Mouse (Mus musculus): ENCODE results near the gene Gas7. TPM values are rescaled to one million over a fixed set of nuclear protein-coding genes. Genes with fewer than 3 reads are reported as not detected.

Gene Gas7
- polyA plus RNA-seq, 1 experiment from 2014 or later: 7.5 TPM

DNA sequence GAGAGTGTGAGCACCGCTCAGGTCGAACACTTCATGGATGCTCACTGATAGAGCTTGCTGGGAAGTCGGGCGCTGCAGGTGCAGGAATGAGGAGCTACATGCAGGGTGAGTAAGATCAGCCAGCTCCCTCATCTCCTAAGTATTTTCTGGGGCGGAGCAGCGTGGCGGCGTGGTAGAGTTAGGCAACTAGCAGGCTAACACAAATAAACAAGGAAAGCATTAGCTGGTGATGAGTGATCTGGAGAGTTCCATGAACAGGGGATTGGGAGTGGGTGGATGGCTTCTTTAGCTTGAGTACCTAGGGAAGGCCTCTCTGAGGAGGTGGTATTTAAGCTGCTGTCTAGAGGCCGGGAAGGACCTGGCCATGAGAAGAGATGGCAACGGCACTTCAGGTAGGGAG is 77.5 kb downstream of the Gas7 start:
- DNase-seq (ENCODE audit: low spot score): no peak

DNA sequence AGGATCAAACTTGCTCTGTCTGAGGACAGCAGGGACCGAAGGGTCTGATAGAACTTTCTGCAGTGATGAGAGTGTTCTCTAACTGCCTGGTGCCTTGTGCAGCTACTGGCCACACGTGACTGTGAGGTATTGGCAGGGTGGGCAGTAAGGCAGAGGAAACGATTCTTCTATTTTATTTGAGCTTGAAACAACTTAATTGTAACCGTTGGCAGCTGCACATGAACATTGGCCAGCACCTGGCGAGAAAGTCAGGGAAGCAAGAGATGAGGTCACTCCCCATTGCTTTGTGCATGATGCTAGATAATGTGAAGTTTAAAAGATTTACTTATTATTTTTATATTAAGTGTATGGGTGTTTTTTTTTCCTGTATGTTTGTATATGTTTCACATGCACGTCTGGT is 77.9 kb downstream of the Gas7 start:
- no peak for DNase-seq (ENCODE audit: low spot score)

DNA sequence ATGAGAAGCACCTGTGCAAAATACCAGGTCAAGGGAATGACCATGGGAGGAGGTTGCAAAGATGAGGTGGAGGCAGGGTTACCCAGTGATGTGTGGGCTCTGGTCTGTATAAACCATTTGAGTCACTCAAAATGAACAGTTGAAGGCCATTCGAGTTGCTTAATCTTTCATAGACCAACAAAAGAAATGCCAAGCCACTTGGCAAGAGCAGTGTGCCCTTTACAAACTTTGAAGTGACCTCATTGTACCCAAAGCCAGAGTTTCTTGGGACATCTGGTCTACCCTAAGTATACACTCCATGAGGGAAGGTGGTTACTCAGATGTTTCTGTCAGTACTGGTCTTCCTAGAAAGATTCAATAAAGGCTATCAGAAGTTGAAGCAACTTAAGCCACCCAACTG is 80.5 kb downstream of the Gas7 start:
- no peak for DNase-seq (ENCODE audit: low spot score)

DNA sequence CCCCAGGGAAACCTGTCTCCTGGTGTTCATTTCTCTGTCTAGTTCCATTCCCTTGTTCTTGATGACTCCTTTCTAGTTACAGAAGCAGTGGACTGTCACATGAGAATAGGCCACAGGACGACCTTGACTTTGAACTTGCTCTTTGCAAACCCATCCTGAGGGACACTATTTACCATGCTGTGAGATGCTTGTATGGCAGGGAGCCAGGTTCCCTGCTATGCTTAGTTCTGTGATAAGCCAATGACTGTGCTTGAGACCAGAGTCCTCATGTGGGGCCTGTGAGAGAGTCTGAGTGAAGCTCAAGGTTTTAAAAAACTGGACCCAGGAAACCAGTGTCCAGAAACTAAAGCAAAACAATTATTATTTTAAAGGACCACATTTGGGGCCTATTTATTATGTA is 81.2 kb downstream of the Gas7 start:
- no peak for DNase-seq (ENCODE audit: low spot score)

DNA sequence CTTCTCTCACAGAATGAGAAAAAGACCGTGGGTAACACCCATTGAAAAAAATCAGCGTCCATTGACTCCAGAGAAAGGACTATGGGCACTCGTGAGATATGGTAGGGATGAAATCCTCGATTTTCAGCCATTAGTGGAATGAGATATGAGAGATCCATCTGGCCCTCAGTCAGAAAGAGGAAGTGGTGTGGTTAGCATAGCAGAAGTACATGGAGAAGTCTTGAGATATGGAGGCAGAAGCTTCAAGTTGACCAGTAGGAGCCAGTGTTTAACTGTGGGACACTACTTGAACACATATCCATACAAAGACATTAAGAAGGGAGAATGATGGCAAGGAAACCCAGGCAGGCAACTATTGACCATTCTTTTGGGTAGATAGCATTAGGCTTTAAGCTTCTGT is 82.1 kb downstream of the Gas7 start:
- no peak for DNase-seq (ENCODE audit: low spot score)

DNA sequence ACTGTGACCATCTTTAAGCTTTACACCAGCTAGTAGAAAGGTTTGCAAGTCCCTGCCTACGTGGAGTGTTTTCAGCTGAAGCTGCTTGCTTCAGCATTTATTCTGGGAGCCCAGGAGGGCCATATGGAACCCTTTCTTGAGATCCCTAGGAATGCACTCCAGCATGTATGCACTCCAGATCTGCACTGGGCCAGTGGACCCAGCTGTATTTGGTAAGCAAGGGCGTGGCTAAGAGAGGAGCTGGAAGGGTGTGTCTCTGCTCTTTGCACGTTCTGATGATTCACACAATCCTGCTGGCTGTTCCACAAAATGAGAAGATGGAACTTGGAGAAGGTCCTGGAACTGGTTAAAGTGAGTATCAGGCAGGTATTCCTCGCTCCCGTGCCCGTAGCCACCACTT is 83.3 kb downstream of the Gas7 start:
- DNase-seq (ENCODE audit: low spot score): no peak

DNA sequence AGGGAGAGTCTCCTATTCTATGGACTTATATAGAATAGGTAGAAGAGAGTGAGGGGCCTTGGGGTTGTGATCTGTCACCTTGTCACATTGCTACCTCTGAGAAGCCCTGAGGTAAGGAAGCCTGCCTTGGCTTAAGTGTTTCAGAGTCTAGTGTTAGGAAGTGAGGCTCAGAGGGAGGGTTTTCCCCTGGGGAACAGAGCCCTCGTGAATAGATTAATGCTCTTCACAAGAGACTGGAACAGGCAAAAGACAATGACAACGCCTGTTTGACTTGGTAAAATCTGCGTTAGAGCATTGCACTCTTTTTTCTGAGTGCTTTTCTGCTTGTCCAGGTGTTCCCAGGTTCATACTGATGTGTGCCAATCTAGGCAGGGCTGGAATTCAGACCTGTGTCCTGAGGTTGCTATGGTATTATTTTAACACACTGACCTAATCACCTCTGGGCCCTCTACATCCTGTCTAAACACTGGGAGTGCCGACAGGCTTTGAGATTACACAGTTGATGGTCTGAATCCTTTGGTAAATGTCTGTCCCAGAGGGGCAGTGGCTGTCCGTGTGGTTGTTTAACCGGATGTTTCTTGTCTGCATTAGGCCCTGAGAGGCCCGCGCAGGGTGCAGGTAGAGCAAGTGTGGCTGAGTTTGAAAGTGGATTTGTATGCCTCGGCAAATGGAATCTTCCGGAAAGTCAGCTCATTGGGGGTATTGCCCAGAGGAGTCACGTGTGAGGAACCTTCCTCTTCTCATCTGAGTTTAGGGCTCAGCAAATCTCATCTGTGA is 89.6 kb downstream of the Gas7 start:
- no peak for DNase-seq (ENCODE audit: low spot score)

DNA sequence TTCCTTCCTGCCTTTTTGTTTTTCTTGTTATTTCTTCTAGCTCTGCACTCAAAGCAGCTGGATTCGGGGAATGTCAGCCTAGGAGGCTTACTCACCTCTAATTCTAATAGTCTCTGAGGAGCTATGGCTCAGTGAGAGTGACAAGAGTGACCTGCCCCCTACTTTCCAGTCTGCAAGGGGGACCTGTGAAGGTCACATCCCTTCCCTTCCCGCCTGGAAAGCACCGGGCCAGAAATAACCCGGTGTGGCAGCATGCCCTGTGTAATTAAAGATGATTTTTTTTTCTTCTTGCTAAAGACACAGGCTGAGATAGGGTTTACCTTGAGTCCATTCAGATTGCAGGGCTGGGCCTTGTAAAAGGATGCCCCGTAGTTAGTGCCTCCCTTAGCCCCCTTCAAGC is 91.3 kb downstream of the Gas7 start:
- no peak for DNase-seq (ENCODE audit: low spot score)

DNA sequence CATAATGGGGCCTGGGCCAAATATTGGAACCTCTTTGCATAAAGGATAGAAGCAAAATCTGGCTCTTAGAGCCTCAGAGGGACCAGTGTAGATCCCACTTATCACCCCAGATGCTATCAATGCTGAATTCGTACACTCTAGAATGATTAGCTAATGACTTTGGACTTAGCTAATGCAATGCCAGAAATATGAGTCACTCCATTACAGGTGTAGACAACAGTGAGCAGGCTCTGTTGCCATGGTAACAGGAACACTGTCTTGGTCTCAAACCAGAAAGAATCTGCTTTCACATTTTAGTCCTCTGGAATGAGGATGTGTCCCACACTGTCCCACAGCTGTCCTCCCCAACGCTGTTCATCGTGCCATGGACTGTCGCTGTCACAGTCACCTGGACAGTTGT is 94.1 kb downstream of the Gas7 start:
- no peak for DNase-seq (ENCODE audit: low spot score)

DNA sequence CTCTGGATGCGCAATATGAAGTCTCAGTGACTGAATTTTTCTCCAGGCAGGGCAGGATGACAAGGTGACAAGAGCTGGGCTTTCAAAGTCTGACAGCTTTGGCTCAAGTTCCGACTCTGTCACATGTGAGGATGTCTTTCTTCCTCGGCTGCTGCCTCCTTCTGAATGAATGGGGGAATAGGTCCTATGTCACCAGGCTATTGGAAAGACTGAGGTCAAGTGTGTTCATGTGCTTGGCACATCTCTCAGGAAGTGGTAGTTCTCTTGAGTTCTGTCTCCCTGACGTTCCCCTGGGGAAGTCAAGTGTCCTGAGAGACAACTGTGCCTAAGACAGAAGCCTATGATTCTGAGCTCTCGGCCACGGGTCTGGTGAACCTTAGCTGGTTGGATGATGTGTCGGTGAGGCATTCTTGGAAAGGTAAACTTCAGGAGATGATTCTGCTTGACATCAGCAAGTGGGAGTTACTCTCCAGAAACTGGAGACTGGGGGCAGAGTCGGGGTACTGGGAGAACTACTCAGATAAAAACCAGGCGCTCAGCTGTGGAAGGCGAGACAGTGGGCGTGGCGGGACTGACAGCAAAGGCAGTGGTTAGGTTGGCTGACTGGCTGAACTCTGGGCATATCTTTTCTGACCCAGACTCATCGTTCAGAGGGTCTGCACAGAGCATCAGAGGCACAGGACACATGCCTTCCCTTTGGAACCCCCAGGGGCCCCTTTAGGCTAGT is 94.7 kb downstream of the Gas7 start:
- no peak for DNase-seq (ENCODE audit: low spot score)

DNA sequence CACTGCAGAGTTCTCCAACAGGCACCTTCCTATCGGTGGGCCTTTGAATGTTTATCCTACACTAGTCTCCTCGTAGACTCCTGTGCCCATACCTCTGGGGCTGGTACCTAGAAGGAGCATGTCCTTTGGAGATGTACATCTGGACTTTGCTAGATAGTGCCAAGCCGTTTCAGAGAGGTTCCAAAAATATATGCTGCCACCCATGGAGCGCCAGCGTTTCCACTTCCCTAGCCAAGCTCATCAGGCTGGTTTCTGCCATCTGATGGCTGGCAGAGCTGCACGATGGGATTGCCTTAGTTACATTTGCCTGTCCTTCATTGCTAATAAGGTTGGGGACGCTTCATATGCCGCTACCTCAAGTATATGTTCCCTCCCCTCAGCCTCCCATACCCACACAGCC is 97.2 kb downstream of the Gas7 start:
- no peak for DNase-seq (ENCODE audit: low spot score)

DNA sequence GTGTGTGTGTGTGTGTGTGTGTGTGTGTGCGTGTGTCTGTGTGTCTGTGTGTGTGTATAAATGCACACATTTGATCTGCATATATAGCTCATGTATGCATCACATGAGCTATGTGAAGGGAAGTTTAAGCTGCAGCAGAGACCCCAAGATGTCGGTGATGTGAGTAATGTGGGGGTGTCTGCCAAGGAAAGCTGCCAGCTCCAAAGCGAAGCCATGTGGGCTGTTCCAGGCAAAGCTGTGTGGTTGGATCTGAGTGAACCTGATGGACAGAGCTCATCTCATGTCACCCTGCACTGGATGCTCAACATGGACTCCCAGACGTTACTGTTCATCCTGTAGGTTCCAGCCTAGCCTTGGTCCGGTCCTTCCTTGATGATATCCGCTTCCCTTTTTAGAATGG is 99.0 kb downstream of the Gas7 start:
- no peak for DNase-seq (ENCODE audit: low spot score)

DNA sequence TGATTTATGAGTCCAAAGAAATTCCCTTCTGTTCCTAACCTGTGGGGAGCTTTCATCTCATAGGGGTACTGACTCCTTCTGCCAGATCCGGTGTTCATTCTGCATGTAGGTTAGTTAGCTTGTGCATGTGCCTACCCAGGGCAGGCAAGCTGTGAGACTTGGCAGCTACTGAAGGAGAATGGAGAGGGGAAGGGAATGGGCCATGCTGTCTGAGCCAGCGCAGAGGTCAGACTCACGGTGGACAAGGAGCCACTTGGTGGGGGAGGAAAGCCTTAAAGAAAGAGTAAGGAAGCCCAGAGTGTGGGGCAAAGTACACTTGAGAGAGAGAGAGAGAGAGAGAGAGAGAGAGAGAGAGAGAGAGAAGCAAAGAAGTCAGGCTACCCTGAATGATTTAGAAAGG is 101.1 kb downstream of the Gas7 start:
- no peak for DNase-seq (ENCODE audit: low spot score)

DNA sequence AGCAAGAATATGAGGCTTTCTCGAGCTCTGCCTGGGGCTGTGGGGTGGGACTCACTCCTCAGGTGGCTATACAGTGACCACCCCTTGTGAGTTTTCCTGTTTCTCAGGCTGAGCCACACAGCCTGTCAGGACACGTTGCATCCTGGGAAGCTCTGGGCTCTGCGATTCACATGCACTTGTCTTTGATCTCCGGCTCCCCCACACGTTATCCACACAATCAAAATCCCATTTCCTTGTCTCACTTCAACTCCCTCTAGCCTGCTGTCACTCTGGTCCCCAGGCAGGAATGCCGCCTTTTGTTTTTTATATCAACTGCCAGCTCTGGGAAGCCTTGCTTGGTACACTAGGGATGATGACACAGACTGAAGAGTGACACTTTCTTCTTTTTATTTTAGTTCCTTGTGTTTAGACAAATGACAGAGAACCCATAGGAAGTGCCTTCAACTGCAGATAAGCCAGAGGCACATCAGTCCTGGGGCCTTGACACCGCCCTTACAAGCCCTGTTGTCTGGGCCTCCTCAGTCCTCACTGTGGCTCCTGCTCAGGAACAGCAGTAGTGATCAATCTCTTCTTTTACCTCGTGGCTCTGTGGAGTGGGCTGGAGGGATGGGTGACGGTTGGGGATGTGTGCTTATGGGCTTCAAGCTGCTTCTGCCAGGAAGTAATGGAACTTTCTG is 103.7 kb downstream of the Gas7 start:
- no peak for DNase-seq (ENCODE audit: low spot score)

DNA sequence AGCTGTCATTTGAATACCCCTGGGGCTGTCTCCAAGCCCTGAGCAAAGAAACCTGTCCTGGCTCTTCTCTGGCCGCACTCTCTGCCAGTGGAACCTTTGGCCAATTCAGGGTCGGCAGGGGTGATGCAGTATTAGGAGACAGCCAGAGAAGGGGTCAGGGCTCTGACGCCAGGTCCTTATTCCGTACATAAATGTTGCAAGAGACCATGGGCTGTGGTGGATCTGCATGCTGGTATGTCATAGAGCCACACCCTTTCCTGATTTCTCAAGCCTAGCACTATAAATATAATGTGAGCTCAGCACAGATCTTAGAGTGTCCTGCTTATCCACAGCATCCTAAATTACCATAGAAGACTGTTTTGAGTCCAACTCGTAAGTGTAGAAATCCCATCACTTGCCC is 104.3 kb downstream of the Gas7 start:
- no peak for DNase-seq (ENCODE audit: low spot score)

DNA sequence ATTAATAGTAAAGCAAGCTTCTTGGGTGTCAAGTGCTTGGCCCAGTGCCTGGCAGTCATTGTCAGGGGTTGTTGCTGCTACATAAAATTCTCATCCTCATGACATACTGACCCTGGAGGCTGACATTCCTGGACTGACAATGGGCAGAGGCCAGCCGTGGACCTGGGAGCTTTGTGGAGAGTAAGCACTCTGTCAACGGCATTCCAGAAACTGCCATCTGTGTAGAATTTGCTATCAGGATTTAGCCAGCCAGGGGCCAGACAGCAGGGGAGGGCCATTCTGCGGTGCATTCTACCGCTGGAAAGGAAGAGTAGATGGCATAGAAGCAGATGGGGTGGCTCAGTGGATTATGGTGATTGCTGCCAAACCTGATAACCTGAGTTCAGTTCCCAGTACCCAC is 106.4 kb downstream of the Gas7 start:
- DNase-seq (ENCODE audit: low spot score): no peak

DNA sequence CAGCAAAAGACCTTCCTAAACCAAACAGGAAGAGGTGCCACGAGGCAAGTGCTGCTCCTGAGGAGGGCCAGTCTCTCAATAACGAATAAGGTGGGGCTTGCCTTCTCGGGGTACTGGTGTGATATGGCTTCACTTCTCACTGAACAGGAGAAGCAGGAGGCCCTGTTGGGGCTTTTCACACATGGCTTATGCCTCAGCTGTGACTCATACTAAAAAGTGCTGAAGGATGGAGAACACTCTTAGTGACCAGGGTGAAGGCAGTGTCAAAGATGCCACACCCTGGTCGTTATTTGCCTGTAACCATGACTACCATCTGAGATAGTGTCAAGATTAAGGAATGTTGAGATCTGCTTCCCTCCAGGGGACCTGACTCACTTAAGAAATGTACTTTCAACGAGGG is 107.9 kb downstream of the Gas7 start:
- DNase-seq (ENCODE audit: low spot score): no peak

DNA sequence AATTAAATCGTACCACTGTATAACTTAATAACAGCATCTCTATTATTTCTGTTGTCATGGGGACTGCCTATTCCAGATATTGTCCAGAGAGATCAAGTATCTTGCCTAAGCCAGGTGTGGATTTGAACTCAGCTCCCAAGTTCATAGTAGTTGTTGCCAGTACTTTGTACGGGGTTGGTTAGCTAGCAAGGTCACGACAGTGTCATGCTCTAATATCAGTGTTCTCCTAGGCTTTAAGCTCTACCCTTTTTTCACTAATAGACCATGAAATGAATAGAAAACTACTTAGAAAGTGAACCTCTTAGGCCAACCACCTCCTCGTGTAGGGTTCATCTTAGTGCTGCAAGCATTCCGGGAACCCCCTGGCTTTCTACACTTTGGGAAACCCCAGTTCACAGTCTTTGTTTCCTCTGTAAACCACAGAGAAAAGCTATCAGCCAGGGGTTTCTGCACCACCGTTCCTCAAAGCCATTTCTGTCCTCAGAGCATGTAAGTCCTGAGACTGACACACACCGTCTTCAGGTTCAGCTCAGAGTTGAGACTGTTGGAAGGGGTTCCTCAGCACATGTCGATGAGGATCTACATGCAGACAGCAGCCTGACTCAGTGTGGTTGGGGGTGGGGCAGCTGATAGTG is 108.9 kb downstream of the Gas7 start:
- no peak for DNase-seq (ENCODE audit: low spot score)

DNA sequence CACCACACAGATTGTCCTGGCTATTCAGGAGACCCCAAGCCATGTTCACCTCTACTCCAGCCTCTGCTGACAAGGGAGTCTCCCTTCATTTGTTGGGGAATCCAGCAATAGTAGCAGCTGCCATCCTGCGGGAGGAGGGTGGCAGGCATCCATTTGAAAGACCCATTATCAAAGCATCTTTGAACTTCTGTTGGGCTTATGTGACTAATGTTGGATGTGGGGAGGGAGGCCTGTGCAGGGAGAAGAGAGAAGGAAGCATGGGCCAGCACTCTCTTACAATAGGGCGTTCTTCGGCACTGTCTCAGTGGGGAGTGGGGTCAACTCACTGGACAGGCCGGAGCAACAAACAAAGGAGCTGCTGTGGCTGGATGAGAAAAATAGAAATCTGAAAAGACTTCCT is 110.3 kb downstream of the Gas7 start:
- DNase-seq (ENCODE audit: low spot score): no peak

DNA sequence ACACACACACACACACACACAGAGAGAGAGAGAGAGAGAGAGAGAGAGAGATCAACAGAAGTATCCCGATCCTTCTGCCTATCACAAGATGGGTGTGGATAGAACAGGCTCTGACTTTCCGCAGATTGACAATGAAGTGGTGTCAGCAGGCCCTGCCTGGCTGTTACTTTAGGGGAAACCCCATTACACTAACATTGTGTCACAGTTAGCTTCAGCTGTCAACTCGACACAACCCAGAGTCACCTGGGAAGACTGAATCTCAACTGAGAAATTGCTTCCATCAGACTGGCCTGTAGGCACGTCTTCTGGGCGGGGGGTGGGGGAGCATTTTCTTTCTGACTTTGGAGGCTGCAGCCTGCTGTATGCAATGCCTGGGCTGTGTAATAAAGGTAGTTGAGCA is 111.5 kb downstream of the Gas7 start:
- DNase-seq (ENCODE audit: low spot score): no peak

DNA sequence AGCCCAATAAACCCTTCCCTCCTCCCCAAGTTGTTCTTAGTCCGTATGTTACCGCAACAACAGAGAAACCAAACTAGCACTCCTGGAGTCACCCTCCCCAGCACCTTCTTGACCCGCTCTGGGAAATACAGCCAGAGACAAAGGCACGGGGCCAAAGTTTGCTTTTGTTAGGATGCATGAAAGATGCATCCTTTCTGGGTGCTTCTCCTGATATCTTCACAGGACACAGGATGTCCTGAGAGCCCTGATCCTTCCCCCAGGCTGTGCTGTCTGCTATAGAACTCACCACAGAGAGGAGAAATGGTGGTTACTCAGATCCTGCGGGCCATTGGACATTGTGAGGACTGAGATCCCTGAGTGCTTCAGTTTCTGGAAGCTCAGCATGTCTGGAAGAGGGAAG is 111.9 kb downstream of the Gas7 start:
- DNase-seq (ENCODE audit: low spot score): no peak

DNA sequence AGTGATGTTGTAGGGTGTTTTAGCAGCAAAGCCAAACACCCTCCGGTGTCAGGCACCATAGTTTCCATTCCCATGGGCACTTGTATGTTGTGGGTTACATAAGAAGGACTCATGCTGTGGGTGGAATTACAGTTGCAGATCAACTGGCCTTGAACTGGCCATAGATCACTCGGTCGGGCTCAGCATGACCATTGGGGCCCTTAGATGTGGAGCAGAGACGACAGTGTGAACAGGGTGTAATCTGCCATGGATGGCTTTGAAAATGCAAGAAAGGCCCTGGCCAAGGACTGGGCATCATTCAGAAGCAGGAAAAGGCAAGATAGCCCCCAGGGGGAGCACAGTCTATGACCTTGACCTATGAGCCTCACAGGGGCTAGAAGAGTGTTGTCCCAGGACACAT is 112.8 kb downstream of the Gas7 start:
- no peak for DNase-seq (ENCODE audit: low spot score)
